Mouse (Mus musculus): ENCODE results near the gene Sema6c.

The Sema6c gene

DNA sequence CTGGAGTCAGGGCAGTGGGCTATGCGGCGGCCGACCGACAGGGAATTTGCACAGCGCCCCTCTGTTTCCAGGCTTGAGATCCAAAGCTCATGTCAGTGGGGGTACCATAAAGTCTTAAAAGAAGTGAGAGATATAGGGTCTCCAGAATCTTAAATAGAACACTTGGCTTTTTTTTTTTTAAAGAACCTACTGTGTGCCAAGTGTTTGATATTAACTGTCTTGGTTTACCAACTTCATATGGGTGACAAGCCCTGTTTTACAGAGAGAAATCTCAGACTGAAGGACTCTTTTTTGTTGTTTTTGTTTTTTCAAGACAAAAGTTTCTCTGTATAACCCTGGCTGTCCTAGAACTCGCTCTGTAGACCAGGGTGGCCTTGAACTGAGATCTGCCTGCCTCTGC, 19.5 kb upstream of the Sema6c start:
- in situ Hi-C loops (cut with MboI; ENCODE audit: unreplicated experiment in 2 of 2): loop anchor here (5.0 to 25.0 kb wide), 3 partner anchors 77 to 122 kb away; partner anchors contain the start of genes Bnipl (in 1 of the 2) and Gabpb2 (in 1 of the 2)

DNA sequence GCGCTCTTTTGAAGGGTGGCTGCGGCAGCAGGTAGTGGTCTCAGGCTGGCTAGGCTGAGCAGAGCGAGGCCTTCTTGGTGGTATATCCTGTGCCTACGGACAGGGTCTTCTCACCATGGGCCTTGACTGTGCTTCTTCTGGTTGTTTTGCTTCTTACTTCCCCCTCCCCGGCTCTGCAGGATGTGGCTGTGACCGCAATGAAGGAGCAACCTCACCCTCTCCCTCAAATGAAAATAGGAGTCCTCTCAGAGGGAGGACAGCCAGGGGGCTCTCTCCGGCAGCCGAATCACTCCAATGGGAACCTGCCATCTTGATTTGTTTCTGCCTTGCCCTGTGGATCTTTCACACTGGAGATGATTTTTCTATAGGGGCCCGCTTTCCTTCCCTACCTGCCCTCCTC, 18.8 kb upstream of the Sema6c start:
- in situ Hi-C loops (cut with MboI; ENCODE audit: unreplicated experiment in 2 of 2): loop anchor here (5.0 to 25.0 kb wide), 3 partner anchors 76 to 121 kb away; partner anchors contain the start of genes Bnipl (in 1 of the 2) and Gabpb2 (in 1 of the 2)

DNA sequence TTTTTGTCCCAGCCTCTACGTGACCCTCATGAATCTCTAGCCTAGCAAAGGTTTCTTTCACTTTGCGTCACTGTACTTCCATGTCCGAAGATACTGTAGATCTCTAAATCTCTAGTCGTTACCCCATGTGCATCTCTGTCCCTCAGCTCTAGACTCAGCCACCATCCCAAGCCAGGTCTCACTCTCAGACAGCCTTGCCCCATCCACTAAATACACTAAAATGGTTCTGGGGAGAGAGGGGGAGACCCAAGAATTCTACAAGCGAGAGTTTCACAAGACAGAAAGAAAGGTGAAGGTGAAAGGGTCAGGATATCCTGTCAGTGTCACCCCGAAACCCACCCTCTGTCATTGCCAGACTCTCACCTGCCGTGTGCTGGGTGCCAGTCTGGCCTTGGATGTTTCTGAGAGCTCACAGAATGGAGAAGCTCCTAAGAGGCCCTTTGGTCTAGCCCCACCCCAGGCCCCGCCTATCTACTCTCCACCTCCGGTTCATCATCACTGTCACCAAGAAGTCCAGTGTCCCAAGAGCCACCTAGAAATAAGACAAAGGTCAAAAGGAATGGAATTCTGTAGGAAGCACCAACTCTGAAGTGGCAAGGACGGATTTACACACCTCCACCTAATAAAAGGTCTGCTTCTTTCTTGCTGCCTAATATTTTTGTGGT, 18.2 kb upstream of the Sema6c start, which contains the start of gene Tnfaip8l2:
Gene Tnfaip8l2, minus strand, starts transcription at position 409 of the 665 bp plus-strand sequence.
- in situ Hi-C loops (cut with MboI; ENCODE audit: unreplicated experiment in 2 of 2): loop anchor here (5.0 to 25.0 kb wide), 3 partner anchors 75 to 120 kb away; partner anchors contain the start of genes Bnipl (in 1 of the 2) and Gabpb2 (in 1 of the 2)

DNA sequence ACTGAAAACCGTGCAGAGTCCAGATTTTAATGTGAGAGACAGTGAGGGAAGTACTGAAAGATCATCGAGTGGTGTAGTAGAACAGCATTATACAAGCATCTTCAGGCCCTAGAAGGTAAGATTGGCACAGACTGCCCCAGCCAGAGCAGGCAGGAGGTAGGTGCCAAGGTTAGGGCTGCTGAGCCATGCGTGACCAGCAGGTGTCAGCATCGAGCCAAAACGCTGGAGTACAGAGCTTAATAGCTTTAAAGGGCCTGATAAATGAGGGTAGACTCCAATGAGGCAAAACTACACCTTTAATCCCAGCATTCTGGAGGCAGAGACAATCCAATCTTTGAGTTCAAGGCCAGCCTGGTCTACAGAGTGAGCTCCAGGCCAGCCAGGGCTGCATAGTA, 17.6 kb upstream of the Sema6c start:
- in situ Hi-C loops (cut with MboI; ENCODE audit: unreplicated experiment in 2 of 2): loop anchor here (5.0 to 25.0 kb wide), 3 partner anchors 75 to 120 kb away; partner anchors contain the start of genes Bnipl (in 1 of the 2) and Gabpb2 (in 1 of the 2)

DNA sequence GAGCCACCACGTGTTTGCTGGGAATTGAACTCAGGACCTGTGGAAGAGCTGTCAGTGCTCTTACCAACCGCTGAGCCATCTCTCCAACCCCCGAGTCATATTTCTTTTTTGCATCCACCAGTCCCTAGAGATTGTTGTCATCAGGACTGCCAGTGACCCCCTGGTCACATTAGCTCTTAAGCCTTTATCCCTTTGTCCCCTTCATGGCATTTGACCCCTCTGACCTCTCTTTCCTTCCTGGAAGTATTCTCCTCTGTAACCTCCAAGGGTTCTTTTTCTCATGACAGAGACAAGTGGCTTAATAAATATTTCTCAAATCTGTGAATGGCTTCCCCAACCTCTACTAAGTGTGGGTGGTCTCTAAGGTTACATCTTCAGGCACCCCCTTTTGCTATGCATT, 12.3 kb upstream of the Sema6c start:
- in situ Hi-C loops (cut with MboI; ENCODE audit: unreplicated experiment in 2 of 2): loop anchor here in 1 of 2 experiments (5.0 to 25.0 kb wide), 2 partner anchors 91 to 114 kb away; partner anchors contain the start of gene Bnipl

DNA sequence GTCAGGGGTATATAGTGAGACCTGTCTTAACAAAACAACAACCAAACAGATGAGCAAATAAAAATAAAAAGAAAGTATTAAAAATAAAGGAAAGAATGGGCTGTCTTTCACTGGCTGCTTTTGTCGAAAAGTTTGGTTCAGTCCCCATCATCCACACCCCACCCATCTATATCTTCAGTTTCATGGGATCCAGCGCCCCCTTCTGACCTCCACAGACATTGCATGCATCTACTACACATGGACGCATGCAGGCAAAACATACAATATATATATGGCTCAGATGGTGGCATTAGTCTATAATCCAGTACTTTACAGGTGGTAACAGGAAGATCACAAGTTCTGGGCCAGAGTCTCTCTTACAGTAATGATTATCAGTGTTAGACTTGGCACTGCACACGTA, 6.4 kb upstream of the Sema6c start:
- in situ Hi-C loops (cut with MboI; ENCODE audit: unreplicated experiment in 2 of 2): loop anchor here in 1 of 2 experiments (10.0 kb wide), 1 partner anchor 99 kb away; no protein-coding TSS in a partner anchor

DNA sequence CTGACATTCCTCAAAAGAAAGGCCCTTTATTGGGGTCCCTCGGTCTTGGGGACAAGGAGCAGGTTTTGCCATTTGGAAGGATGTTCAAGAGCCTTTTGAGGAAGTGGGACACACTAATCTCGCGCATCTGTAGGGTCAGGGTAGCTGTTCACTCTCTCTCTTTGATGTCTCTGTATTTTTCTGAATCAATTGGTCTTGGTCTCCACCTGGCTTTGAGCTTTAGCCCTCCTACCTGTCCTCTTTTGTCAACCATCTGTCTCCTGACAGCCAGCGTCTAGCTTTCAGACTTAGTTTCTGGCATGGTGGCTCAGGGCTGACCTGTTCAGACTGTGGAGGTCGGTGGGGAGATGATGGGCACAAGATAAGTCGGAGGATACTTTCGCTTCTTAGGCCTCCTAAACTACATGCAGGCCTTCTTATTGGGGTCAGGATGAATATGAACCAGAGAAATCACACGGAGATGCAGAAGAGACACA, 708 bp upstream of the Sema6c start:
- in situ Hi-C loops (cut with MboI; ENCODE audit: unreplicated experiment in 2 of 2): loop anchor here in 1 of 2 experiments (10.0 kb wide), 1 partner anchor 105 kb away; no protein-coding TSS in a partner anchor

DNA sequence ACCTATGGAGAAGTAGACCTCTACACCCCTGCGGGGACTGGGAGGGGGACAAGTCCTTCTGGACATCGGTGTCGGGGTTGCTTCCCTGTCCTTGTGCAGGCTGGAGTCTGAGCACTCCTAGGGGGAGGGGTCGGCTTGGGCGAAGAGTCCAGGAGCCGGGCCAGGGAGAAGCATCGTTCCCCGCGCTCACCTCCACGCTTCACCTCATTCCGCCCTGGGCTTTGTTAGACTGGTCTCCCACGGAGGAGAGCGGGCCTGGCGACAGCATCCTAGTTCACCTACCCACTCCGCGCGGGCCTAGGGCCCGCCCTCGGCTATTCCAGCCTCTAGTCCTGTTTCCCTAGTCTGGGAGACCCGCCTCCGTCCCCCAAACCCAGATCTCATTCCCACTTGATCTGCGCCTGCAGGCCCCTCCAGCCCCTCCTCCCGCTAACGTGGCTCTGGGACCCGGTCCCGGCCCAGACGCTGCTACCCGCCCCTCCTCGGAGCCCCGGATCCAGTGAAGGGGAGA, 839 bp downstream of the Sema6c start:
- in situ Hi-C loops (cut with MboI; ENCODE audit: unreplicated experiment in 2 of 2): no loop called here

DNA sequence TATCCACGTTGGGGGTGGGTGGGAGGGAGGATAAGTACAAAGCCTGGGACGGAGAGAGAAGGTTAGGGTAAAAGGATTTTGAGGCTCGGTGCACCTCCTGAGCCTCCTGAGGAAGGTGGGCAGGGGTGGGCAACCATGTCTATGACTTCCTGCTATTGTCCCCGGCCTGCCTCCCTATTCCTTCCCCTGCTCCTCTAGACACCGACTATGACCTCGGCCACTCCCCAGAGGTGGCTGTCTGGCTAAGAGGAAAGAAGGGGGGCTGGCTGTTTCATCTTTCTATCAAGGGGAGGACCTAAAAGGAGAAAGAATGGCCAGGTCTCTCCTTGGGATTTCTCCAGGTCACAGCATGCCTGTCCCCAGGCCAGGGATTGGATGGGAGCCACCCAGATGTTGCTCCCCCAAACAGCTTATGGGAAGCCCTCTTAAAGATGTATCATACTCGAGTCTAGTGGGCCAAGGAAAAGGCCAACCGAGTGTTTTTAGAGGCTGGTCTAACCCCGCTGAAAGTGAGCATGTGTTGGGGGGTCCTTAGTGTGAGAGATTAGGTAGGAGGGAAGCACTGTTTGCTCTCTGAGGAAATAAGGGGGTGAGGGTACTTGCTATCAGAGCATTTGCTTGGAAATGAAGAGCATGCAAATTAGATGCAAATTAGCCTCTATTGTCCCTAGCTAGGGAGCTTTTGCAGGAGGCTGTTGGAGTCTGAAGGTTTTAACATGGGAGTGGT, 1.5 kb downstream of the Sema6c start:
- in situ Hi-C loops (cut with MboI; ENCODE audit: unreplicated experiment in 2 of 2): no loop called here

DNA sequence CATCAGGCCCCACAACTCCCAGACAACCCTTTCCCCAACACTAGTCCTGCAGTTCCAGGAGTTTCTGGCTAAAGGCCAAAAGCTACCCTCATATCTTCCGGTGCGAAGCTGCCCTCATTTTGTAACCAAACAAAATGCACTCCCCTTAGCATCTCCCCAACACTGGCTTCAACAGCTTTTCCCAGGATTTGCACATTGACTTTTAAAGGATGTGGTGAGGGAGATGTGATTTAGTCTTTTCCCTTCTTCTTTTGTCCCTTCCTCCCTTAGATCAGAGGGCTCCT, 2.0 kb downstream of the Sema6c start:
- in situ Hi-C loops (cut with MboI; ENCODE audit: unreplicated experiment in 2 of 2): no loop called here

DNA sequence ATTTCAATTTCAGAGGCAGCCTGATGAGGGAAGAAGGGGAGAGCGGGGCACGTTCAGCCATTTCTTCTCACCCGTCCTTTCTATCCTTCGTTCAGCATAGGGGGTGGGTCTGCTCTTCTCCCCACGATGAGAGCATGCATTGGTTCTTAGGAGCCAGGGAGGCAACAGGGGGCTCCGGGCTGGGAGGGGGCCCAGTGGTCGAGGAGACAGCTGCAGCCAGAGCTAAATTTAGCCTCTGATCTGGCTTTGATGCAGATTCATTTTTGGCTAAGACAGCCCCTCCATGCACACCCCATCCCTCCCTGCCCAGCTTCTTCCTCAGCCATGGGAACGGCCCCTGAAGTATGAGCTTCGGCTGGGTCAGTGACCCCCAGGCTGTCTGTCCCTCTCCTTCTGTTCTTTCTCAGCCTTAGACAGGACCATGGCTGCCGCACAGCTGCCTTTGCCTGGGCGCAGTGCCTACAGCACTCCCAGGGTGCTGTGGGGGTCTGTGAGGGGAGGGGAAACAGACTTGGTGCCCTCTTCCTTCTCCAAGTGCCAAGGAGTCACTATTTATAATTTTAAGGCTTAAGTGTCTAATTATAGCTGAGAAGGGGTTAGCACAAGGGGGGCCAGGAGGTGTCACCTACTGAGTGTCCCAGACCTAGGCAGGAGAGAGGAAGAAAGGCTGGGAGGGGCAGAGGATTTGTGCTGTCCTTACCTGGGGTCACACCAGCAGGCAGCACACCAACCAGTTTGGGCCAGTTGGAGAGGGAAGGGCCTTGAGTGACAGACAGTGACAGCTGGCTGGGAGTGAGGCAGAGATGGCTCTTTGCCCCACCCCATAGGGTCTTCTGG, 3.4 kb downstream of the Sema6c start:
- in situ Hi-C loops (cut with MboI; ENCODE audit: unreplicated experiment in 2 of 2): no loop called here

DNA sequence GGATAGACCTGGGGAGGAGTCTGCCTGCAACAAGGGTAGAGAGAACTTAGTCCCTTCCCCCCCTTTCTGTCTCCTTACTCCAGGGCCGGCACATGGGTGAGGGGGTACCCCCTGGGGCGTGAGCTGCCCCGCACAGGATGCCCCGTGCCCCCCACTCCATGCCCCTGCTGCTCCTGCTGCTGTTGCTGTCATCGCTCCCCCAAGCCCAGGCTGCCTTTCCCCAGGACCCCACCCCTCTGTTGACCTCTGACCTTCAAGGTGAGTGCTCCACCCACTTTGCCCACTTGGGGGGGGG, 3.9 kb downstream of the Sema6c start:
- in situ Hi-C loops (cut with MboI; ENCODE audit: unreplicated experiment in 2 of 2): no loop called here

DNA sequence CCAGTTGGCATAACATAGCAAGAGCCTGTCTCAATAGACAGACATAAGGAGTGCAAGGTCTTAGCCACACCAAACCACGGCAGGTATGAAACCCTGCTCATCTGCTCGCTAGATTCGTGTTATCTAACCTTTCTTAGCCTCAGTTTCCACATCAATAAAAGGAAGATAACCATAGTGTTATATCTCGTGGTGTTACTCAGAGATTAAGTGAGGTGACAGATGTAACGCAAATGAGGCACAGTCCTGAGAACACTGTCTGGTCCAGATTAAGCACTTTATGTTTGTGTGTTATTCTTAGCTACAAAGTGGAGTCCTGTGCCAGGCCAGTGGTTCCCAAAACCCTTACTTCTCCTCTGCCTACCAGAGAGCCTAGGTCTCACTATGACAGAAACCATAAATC, 4.6 kb downstream of the Sema6c start:
- in situ Hi-C loops (cut with MboI; ENCODE audit: unreplicated experiment in 2 of 2): no loop called here

DNA sequence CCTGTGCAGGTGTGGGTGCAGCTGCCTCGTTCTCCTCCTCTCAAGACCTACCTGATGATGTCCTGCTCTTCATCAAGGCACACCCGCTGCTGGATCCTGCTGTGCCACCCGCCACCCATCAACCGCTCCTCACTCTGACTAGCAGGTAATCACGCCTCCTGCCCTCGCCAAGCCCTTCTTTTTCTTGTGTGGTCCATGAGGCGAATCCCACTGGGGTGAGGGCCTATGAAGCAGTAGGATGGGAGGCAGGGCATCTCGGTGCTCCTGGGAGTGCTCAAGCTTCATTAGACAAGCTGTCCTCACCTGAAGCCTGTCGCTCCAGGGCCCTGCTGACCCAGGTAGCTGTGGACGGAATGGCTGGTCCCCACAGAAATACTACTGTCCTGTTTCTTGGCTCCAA, 9.7 kb downstream of the Sema6c start:
- in situ Hi-C loops (cut with MboI; ENCODE audit: unreplicated experiment in 2 of 2): no loop called here

DNA sequence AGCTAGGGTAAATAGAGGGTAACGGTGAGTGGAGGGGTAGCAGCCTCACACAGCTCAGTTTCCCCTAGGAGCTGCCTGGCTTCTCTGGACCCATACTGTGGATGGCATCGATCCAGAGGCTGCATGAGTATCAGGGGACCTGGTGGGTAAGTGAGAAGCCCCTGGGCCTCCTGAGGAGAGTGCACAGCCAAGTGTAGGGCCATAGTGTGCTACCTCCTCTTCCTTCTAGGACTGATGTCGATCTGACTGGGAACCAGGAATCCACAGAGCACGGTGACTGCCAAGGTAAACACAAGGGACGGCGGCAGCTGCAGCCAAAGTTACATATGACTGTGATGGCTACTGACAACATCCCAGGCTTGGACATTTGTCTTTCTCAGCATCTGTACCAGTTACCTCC, 10.8 kb downstream of the Sema6c start:
- in situ Hi-C loops (cut with MboI; ENCODE audit: unreplicated experiment in 2 of 2): no loop called here

DNA sequence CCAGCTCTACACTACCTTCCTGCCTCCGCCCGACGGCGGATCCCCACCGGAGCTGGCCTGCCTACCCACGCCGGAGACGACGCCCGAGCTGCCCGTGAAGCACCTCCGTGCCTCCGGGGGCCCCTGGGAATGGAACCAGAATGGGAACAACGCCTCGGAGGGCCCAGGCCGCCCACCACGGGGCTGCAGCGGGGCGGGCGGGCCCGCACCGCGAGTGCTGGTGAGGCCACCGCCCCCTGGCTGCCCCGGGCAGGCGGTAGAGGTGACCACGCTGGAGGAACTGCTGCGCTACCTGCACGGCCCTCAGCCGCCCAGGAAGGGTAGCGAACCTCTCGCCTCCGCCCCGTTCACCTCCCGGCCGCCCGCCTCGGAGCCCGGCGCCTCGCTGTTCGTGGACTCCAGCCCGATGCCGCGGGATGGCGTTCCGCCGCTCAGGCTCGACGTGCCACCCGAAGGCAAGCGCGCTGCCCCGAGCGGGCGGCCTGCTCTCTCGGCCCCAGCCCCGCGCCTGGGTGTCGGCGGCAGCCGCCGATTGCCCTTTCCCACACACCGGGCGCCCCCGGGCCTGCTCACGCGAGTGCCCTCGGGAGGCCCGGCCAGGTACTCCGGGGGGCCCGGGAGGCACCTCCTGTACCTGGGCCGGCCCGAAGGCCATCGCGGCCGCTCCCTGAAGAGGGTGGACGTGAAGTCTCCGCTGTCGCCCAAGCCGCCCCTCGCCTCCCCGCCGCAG, 12.4 kb downstream of the Sema6c start:
- in situ Hi-C loops (cut with MboI; ENCODE audit: unreplicated experiment in 2 of 2): no loop called here

DNA sequence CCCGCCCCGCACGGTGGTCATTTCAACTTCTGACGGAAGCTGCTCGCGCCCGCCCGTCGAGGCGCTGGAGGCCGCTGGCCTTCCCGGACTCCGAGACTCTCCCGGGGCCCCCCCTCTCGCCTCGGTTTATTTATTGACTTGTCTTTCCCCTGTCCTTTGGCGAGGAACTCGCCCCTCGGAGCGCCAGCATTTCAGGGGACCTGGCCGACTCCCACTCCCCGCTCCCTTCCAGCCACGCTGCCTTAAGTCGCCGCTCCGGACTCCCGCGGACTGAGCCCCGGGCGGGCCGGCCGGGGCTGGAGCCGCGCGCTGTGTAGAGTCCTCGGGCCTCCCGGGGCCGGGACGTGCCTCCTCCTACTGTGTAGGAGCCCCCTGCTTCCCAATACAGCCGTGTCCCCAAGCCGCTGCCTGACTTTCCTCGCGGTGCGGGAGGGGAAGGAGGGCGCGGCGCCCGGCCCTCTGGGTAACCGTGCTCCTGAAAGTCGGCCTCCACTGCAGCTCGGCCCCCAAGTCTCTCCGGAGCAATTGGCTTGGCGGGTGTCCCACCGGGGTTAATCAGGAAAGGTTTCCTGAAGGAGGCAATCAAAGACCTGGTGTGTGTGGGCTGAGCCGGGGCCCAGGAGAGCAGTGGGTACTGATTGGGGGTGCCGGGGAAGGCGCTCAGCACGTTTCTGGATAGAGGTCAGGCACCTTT, 13.1 kb downstream of the Sema6c start:
- in situ Hi-C loops (cut with MboI; ENCODE audit: unreplicated experiment in 2 of 2): no loop called here

DNA sequence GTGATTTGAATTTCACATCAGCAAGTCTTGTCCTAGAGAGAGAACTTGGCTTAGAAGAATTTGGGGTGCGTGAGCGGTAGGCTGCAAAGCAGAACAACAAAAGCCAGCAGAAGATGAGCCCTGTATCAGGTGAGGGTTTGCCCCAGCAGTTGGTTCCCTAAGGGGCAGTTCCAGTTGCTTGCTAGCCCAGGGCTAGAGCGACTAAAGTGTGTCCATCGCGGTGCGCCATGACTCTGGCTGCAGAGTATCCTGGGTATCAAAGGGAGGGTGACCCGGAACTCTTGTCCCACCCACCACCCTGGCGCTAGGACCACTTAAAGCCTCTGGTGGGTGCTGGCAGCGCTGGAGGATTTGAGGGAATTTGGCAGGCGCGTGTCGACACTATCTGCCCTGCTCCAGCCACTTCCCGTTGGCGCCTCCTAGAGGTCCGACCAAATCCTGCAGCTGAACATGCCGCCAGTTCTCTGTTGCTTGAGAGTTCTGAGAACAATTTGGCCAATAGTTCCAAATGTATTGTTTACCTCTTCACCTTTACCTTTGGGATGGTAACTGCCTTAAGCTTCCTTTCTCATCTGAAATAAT, 13.8 kb downstream of the Sema6c start:
- in situ Hi-C loops (cut with MboI; ENCODE audit: unreplicated experiment in 2 of 2): no loop called here

DNA sequence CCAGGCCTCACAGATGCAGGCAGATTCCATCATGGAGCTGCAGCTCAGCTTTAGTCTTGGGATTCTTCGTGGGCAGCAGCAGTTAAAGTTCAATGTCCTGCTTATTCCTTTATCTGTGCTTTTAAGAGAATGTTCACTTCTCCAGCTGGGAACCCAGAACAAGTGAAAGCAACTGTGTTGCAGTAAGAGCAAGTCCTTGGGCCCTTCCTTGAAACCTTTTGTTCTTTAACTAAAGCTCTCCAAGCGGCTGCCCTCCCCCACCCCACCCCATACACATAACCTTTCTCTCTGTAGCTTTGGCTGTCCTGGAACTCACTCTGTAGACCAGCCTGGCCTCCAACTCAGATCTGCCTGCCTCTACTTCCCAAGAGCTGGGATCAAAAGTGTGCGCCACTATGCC, 16.2 kb downstream of the Sema6c start:
- in situ Hi-C loops (cut with MboI; ENCODE audit: unreplicated experiment in 2 of 2): no loop called here

Measured in v-Abl transformed pro-B cells (cell line).